Mouse (Mus musculus): ENCODE measurements around the gene Vmn2r30. TPM values are rescaled to one million over a fixed set of nuclear protein-coding genes. Genes with fewer than 3 reads are reported as not detected.
"Not testable (repeated sequence)": the region's sequence is repeated elsewhere in the genome, so short reads cannot be mapped to it uniquely, and the experiment has no call there.

Vmn2r30 gene
- not detected in 2 replicates for polyA plus RNA-seq (2014; fragmentation: Nextera tagmentation; extraction: Ambion mirVana)

DNA sequence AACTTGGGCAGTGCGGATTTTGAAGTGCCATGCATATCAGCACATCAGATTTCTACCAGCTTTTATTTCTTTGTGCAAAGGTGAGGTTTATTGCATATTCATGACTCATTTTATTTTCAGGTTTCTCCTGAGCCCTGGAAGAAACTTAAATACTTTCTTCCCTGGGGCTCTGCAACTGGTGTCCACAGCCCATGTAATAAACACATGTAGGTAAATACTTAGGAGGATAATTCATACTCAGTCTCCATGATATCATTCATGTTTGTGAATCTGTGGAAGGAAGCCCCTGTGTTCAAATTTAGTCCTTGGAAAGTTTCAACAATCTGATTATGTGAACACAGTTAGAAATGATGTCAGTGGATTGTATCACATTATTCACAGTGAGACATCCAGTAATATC lies at the start of gene Vmn2r30:
Gene Vmn2r30 (minus strand): TSS at position 101 of the 400 bp plus-strand sequence.
- not testable (repeated sequence) for H3K4me1 ChIP-seq (ENCODE audit: control insufficient read depth, insufficient read depth, low read length); H3K4me3 ChIP-seq (ENCODE audit: low read depth, low read length); H3K27me3 ChIP-seq (replicated peaks; ENCODE audit: control insufficient read depth, insufficient read depth, low read length); H3K27ac ChIP-seq (replicated peaks; ENCODE audit: low read depth, low read length); H3K4me2 ChIP-seq (ENCODE audit: low read depth, low read length); DNase-seq (ENCODE audit: low spot score); H3K9me3 ChIP-seq (ENCODE audit: control insufficient read depth, low read length); ATAC-seq (ENCODE audit: low read depth); H3K9ac ChIP-seq (ENCODE audit: low read depth, low read length); H3K36me3 ChIP-seq (ENCODE audit: control insufficient read depth, insufficient read depth, low read length)
- no CpG with 5 or more reads among the region's 1 CpGs for WGBS

DNA sequence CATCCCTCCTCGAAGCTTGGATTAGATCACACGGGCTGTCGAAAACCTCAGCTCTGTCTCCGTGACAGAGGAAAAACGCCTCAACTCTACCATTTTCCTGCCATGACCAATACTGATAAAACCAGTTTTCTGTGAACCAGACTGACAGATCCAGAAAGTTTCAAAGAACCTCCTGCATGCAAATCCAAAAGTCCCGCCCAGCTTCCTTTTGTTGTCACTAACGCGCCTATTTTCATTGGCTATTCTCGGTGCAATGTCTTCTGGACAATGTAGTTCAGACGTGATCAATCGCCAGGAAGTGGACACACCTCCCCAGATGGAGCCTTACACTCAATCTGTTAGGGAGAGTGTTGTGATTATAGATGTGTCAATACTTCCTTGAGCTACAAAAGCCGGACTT lies 37.0 kb upstream of the Vmn2r30 start, which contains the start of gene Gm45783:
Gene Gm45783 (minus strand): TSS at position 143 of the 400 bp plus-strand sequence.
- not testable (repeated sequence) for H3K36me3 ChIP-seq (ENCODE audit: control insufficient read depth, insufficient read depth, low read length); H3K9ac ChIP-seq (ENCODE audit: low read depth, low read length); H3K27ac ChIP-seq (replicated peaks; ENCODE audit: low read depth, low read length); H3K4me3 ChIP-seq (ENCODE audit: low read depth, low read length); H3K9me3 ChIP-seq (ENCODE audit: control insufficient read depth, low read length); H3K4me2 ChIP-seq (ENCODE audit: low read depth, low read length); ATAC-seq (ENCODE audit: low read depth); H3K4me1 ChIP-seq (ENCODE audit: control insufficient read depth, insufficient read depth, low read length); H3K27me3 ChIP-seq (replicated peaks; ENCODE audit: control insufficient read depth, insufficient read depth, low read length)
- peak; percentile 0 for DNase-seq (ENCODE audit: low spot score)
- 52% methylated on average over 12 of the region's 12 CpGs for WGBS

DNA sequence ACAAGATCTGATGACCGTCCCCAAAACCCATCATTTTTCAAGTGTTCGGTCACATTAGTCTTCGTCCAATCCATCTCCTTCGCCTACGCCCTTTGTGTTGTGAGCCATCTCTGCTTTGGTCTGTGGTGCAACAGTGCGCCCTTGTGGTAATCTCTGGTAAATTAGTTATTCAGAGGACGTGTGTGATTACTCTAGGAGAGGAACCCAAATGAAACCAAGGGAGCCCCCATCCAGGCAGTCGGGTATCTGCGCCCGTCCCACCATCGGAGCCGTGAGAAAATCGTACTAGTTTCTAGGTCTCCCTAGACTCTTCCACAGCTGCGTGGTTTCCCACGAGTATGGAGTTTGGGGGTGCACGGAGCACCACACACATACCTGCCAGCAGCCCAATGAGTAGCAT lies 41.8 kb downstream of the Vmn2r30 start:
- WGBS = 81% methylated on average over 16 of the region's 16 CpGs
- 0 out of 2 replicates have a peak, but pooled peaks cover 4% of the 10 kb centered on the region for H3K9me3 ChIP-seq (ENCODE audit: control insufficient read depth, low read length)
- no peaks in the 10 kb centered on the region for H3K27me3 ChIP-seq (replicated peaks; ENCODE audit: control insufficient read depth, insufficient read depth, low read length)
- H3K36me3 ChIP-seq (ENCODE audit: control insufficient read depth, insufficient read depth, low read length) = peaks cover 42% of the 10 kb centered on the region
- ATAC-seq (ENCODE audit: low read depth) (no peak), DNase-seq (ENCODE audit: low spot score) (no peak)
- no peak overlapping the region for H3K9ac ChIP-seq (ENCODE audit: low read depth, low read length)
- H3K4me1 ChIP-seq (ENCODE audit: control insufficient read depth, insufficient read depth, low read length) = no peaks in the 10 kb centered on the region
- no peak overlapping the region for H3K4me2 ChIP-seq (ENCODE audit: low read depth, low read length)
- H3K4me3 ChIP-seq (ENCODE audit: low read depth, low read length) = no peak overlapping the region
- no peak overlapping the region for H3K27ac ChIP-seq (replicated peaks; ENCODE audit: low read depth, low read length)

DNA sequence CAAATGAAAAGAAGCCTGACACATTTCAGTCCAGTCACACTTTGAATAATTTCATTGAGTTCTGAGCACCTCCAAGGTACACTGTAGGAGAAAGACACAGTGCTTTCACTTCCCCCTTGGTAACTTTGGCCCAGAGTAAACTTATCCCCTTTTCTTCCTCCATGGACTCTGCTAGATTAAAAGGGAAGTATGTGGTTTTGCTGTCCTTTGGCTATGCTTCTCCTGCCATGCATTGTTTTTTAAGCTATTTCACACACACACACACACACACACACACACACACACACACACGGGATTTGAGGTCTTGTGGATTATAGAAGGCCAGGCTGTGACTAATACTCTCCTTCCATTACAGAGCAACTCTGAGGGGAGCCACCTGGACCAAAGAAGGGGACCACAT lies 56.0 kb downstream of the Vmn2r30 start:
- Histone ChIP-seq H3K9ac (ENCODE audit: low read depth, low read length) (no peak overlapping the region), H3K36me3 (ENCODE audit: control insufficient read depth, insufficient read depth, low read length) (peaks cover 32% of the 10 kb centered on the region), H3K4me3 (ENCODE audit: low read depth, low read length) (no peak overlapping the region), H3K4me2 (ENCODE audit: low read depth, low read length) (no peak overlapping the region), H3K27ac (replicated peaks; ENCODE audit: low read depth, low read length) (no peak overlapping the region), H3K9me3 (ENCODE audit: control insufficient read depth, low read length) (no peaks in the 10 kb centered on the region), H3K27me3 (replicated peaks; ENCODE audit: control insufficient read depth, insufficient read depth, low read length) (no peaks in the 10 kb centered on the region), H3K4me1 (ENCODE audit: control insufficient read depth, insufficient read depth, low read length) (no peaks in the 10 kb centered on the region)
- ATAC-seq (ENCODE audit: low read depth) (no peak), DNase-seq (ENCODE audit: low spot score) (no peak)
- 82% methylated on average over 1 of the region's 1 CpGs for WGBS

DNA sequence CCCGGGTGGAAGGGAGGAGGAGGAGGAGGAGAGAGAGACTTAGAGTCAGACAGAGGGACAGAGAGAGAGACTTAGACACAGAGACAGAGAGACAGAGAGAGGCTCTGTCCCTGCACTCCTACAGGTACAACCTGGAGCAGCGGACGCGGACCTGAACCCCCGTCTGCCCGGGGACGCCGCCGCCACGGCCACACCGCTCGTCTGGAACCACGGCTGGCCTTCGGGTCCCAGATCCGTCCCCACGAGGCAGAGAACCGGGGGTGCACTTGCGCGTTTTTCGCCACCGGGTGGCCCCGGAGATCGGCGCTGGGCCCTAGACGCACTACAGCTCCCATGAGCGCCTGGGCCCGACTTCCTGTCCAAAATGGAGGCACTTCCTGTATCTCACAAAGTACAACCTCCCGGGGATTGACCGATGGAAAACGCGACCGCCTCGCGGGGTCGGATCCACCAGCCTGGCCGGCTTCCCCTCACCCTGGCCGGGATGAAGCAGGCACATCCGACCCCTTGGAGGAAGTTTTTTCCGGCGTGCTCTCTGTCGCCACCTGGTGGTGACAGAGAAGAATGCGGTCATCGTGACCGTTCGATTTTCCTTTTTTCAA lies 59.3 kb downstream of the Vmn2r30 start, which contains the start of gene Gm45844:
Gene Gm45844 (minus strand): TSS at position 324 of the 602 bp plus-strand sequence.
- not testable (repeated sequence) for H3K27me3 ChIP-seq (replicated peaks; ENCODE audit: control insufficient read depth, insufficient read depth, low read length); H3K9me3 ChIP-seq (ENCODE audit: control insufficient read depth, low read length); H3K4me1 ChIP-seq (ENCODE audit: control insufficient read depth, insufficient read depth, low read length)
- Histone ChIP-seq H3K36me3 (ENCODE audit: control insufficient read depth, insufficient read depth, low read length) (peaks cover 11% of the 10 kb centered on the region), H3K27ac (replicated peaks; ENCODE audit: low read depth, low read length) (peak within 1 kb of the TSS; percentile 74), H3K4me2 (ENCODE audit: low read depth, low read length) (peak within 1 kb of the TSS; percentile 42), H3K9ac (ENCODE audit: low read depth, low read length) (peak within 1 kb of the TSS; percentile 56), H3K4me3 (ENCODE audit: low read depth, low read length) (peak within 1 kb of the TSS; percentile 37)
- WGBS = 42% methylated on average over 43 of the region's 45 CpGs
- peak; percentile 99 for ATAC-seq (ENCODE audit: low read depth)
- peak; percentile 54 for DNase-seq (ENCODE audit: low spot score)

DNA sequence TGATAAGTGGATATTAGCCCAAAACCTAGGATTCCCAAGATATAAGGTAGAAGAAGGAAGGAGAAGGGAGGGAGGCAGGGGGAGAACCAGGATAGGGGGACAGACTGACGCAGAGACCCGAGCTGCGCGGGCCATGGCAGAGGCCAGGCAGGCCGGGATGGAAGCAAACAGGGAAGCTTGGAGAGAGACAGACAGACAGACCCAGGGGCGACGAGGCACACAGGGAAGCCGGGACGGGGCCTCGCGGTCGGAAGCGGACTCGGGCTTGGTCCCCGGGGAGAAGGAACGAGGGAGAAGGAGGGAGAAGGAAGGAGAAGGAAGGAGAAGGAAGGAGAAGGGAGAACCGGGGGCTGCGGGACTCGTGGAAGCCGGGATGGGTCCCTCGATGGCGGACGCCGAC lies 59.9 kb downstream of the Vmn2r30 start:
- peak overlapping the region; percentile 56 for H3K9ac ChIP-seq (ENCODE audit: low read depth, low read length)
- DNase-seq (ENCODE audit: low spot score) = peak; percentile 56
- H3K4me3 ChIP-seq (ENCODE audit: low read depth, low read length) = peak overlapping the region; percentile 37
- not testable (repeated sequence) for H3K27me3 ChIP-seq (replicated peaks; ENCODE audit: control insufficient read depth, insufficient read depth, low read length); H3K9me3 ChIP-seq (ENCODE audit: control insufficient read depth, low read length); H3K4me1 ChIP-seq (ENCODE audit: control insufficient read depth, insufficient read depth, low read length); ATAC-seq (ENCODE audit: low read depth); H3K36me3 ChIP-seq (ENCODE audit: control insufficient read depth, insufficient read depth, low read length)
- peak overlapping the region; percentile 74 for H3K27ac ChIP-seq (replicated peaks; ENCODE audit: low read depth, low read length)
- H3K4me2 ChIP-seq (ENCODE audit: low read depth, low read length) = peak overlapping the region; percentile 42
- 46% methylated on average over 24 of the region's 24 CpGs for WGBS

Small RNAs within 50 kb of the gene (microRNA-seq; reads per million reads assigned to microRNA genes)
- gene Mir5620 (ENCODE audit: borderline number of aligned reads) = not detected

Other genes with a start within 250 kb of the Vmn2r30 start
- 11.5 and 13.5 TPM in 2 replicates for gene Zfp954, start 216.1 kb downstream of the Vmn2r30 start, polyA plus RNA-seq (2014; fragmentation: Nextera tagmentation; extraction: Ambion mirVana)
- gene Zfp773, start 200.9 kb downstream of the Vmn2r30 start, polyA plus RNA-seq (2014; fragmentation: Nextera tagmentation; extraction: Ambion mirVana) = 0.85 and 1.1 TPM in 2 replicates
- gene Zfp418, start 166.3 kb downstream of the Vmn2r30 start, polyA plus RNA-seq (2014; fragmentation: Nextera tagmentation; extraction: Ambion mirVana) = 2.8 TPM in 2 replicates
- 7.2 and 8.7 TPM in 2 replicates for gene Zfp772, start 127.6 kb downstream of the Vmn2r30 start, polyA plus RNA-seq (2014; fragmentation: Nextera tagmentation; extraction: Ambion mirVana)
- 0.97 and 1.1 TPM in 2 replicates for gene Vmn2r29, start 90.3 kb downstream of the Vmn2r30 start, polyA plus RNA-seq (2014; fragmentation: Nextera tagmentation; extraction: Ambion mirVana)
- 3.7 and 5.0 TPM in 2 replicates for gene Gm45844, start 59.3 kb downstream of the Vmn2r30 start, polyA plus RNA-seq (2014; fragmentation: Nextera tagmentation; extraction: Ambion mirVana)
- 49.5 and 50.7 TPM in 2 replicates for gene Clcn4, start 36.8 kb downstream of the Vmn2r30 start, polyA plus RNA-seq (2014; fragmentation: Nextera tagmentation; extraction: Ambion mirVana)
- not detected in 2 replicates for gene Gm45783, start 37.0 kb upstream of the Vmn2r30 start, polyA plus RNA-seq (2014; fragmentation: Nextera tagmentation; extraction: Ambion mirVana)
- not detected in 2 replicates for gene Vmn2r31, start 62.1 kb upstream of the Vmn2r30 start, polyA plus RNA-seq (2014; fragmentation: Nextera tagmentation; extraction: Ambion mirVana)
- not detected in 2 replicates for gene Vmn2r32, start 142.4 kb upstream of the Vmn2r30 start, polyA plus RNA-seq (2014; fragmentation: Nextera tagmentation; extraction: Ambion mirVana)
- gene Vmn2r33, start 229.2 kb upstream of the Vmn2r30 start, polyA plus RNA-seq (2014; fragmentation: Nextera tagmentation; extraction: Ambion mirVana) = not detected in 2 replicates